Mouse (Mus musculus) cerebellum, adult 2 months (tissue): Measurements from ENCODE around the gene Clasp2. TPM values are rescaled to one million over a fixed set of nuclear protein-coding genes. Genes with fewer than 3 reads are reported as not detected.

Source experiments
- DNase-seq, 2 experiments: peaks; one replicate each; pipeline ENCODE4 v3.0.0; 2021
- H3K27ac ChIP-seq: fragments of 200-500 bp; 2 replicates; pipeline ENCODE4 v1.5.1; 2012; ENCODE audit warnings: low read length, control low read depth, inconsistent platforms; ENCODE audit not compliant: insufficient read depth
- H3K27me3 ChIP-seq: fragments of 200-500 bp; 2 replicates; pipeline ENCODE4 v1.6.1; 2012; ENCODE audit warnings: inconsistent platforms, mild to moderate bottlenecking, low read length, moderate library complexity; ENCODE audit not compliant: control insufficient read depth, insufficient read depth
- H3K4me1 ChIP-seq: fragments of 200-500 bp; 2 replicates; pipeline ENCODE4 v1.6.1; 2011; ENCODE audit warnings: low read length; ENCODE audit not compliant: control insufficient read depth, insufficient read depth
- H3K4me3 ChIP-seq: fragments of 200-500 bp; replicated peaks from 2 replicates; pipeline ENCODE3; 2011; ENCODE audit warnings: mild to moderate bottlenecking, low read depth, low read length, control low read depth; ENCODE audit not compliant: insufficient read depth
- CTCF ChIP-seq: fragments of 200-500 bp; IDR thresholded peaks from 2 replicates; pipeline ENCODE4 v1.5.1; 2011; ENCODE audit warnings: low read depth, mild to moderate bottlenecking, control low read depth, low read length, moderate library complexity, borderline replicate concordance; ENCODE audit not compliant: insufficient read depth
- POLR2A ChIP-seq: fragments of 200-500 bp; IDR thresholded peaks from 2 replicates; pipeline ENCODE4 v1.6.1; 2011; ENCODE audit warnings: low read length, control low read depth, borderline replicate concordance; ENCODE audit not compliant: insufficient read depth
- WGBS: fragments of 180-500 bp; shearing (Covaris S2); methylation state at CpG from one replicate; pipeline ENCODE4 v1.1.7; 2018; 5-methylcytosine and 5-hydroxymethylcytosine counted together
- polyA plus RNA-seq: library from polyadenylated mRNA; depleted of rRNA; stranded (reverse); fragments of >200 nt; gene quantifications from 2 replicates; pipeline ENCODE4 v1.2.3, GENCODE M21; 2012

The Clasp2 gene
- polyA plus RNA-seq, 1 experiment, result 145 TPM

GRCm38 (mm10) chr9:113837001-113837400, 95.7 kb downstream of the Clasp2 start:
- Histone ChIP-seq H3K4me1 (no peaks in the 10 kb centered on the region), H3K4me3 (no peak overlapping the region), H3K27ac (no peak overlapping the region), H3K27me3 (no peaks in the 10 kb centered on the region)
- WGBS, result 80% methylated on average over 4 of the region's 4 CpGs
- no peak for TF ChIP-seq CTCF
- TF ChIP-seq POLR2A, result no peak
- DNase-seq, result no peak

GRCm38 (mm10) chr9:113837461-113837860, 96.2 kb downstream of the Clasp2 start:
- DNase-seq, result peak in 1 of 2 experiments; percentile 4
- Histone ChIP-seq H3K27ac (no peak overlapping the region), H3K4me1 (no peaks in the 10 kb centered on the region), H3K4me3 (no peak overlapping the region), H3K27me3 (no peaks in the 10 kb centered on the region)
- TF ChIP-seq CTCF (no peak), POLR2A (no peak)
- WGBS, result 83% methylated on average over 5 of the region's 5 CpGs

GRCm38 (mm10) chr9:113844029-113844428, 102.8 kb downstream of the Clasp2 start:
- no peak overlapping the region for H3K27ac ChIP-seq
- TF ChIP-seq POLR2A (no peak), CTCF (no peak)
- H3K4me3 ChIP-seq, result no peak overlapping the region
- no peaks in the 10 kb centered on the region for H3K27me3 ChIP-seq
- WGBS, result 81% methylated on average over 4 of the region's 4 CpGs
- DNase-seq, result peak in 1 of 2 experiments; percentile 8
- no peaks in the 10 kb centered on the region for H3K4me1 ChIP-seq

GRCm38 (mm10) chr9:113855441-113855840, 114.2 kb downstream of the Clasp2 start:
- TF ChIP-seq POLR2A, result no peak
- no peak for TF ChIP-seq CTCF
- Histone ChIP-seq H3K27me3 (no peaks in the 10 kb centered on the region), H3K27ac (no peak overlapping the region), H3K4me1 (no peaks in the 10 kb centered on the region), H3K4me3 (no peak overlapping the region)
- WGBS, result 92% methylated on average over 3 of the region's 3 CpGs
- no peak for DNase-seq

GRCm38 (mm10) chr9:113857281-113857928, 116.1 kb downstream of the Clasp2 start:
- Histone ChIP-seq H3K4me3 (no peak overlapping the region), H3K4me1 (no peaks in the 10 kb centered on the region), H3K27ac (no peak overlapping the region), H3K27me3 (no peaks in the 10 kb centered on the region)
- no peak for DNase-seq
- TF ChIP-seq POLR2A, result no peak
- 85% methylated on average over 8 of the region's 8 CpGs for WGBS

- TF ChIP-seq POLR2A (no peak), CTCF (no peak)
- H3K4me1 ChIP-seq, result no peaks in the 10 kb centered on the region
- H3K27me3 ChIP-seq, result no peaks in the 10 kb centered on the region
- 89% methylated on average over 5 of the region's 5 CpGs for WGBS
- H3K4me3 ChIP-seq, result no peak overlapping the region
- DNase-seq, result no peak
- H3K27ac ChIP-seq, result no peak overlapping the region
Measured at GRCm38 (mm10) chr9:113857929-113858440, 116.7 kb downstream of the Clasp2 start.

GRCm38 (mm10) chr9:113859420-113859819, 118.1 kb downstream of the Clasp2 start:
- H3K4me1 ChIP-seq, result no peaks in the 10 kb centered on the region
- TF ChIP-seq CTCF (no peak), POLR2A (no peak)
- no peak overlapping the region for H3K27ac ChIP-seq
- no peaks in the 10 kb centered on the region for H3K27me3 ChIP-seq
- H3K4me3 ChIP-seq, result no peak overlapping the region
- 92% methylated on average over 5 of the region's 5 CpGs for WGBS
- no peak for DNase-seq

GRCm38 (mm10) chr9:113863370-113863999, 122.2 kb downstream of the Clasp2 start:
- Histone ChIP-seq H3K27me3 (no peaks in the 10 kb centered on the region), H3K4me1 (no peaks in the 10 kb centered on the region), H3K4me3 (no peak overlapping the region), H3K27ac (no peak overlapping the region)
- no peak for DNase-seq
- no peak for TF ChIP-seq POLR2A
- no peak for TF ChIP-seq CTCF
- WGBS, result 87% methylated on average over 5 of the region's 5 CpGs
